Mouse (Mus musculus) mesoderm, embryonic 11.5 days (tissue): ENCODE measurements around the gene Hs2st1.
A peak's percentile ranks its signal among the peaks of the same experiment; 100 is the strongest.

Experiments used
- DNase-seq: peaks from one replicate; pipeline ENCODE4 v3.0.0-alpha.2; 2012; ENCODE audit warnings: low read depth, low spot score

The Hs2st1 gene

DNA sequence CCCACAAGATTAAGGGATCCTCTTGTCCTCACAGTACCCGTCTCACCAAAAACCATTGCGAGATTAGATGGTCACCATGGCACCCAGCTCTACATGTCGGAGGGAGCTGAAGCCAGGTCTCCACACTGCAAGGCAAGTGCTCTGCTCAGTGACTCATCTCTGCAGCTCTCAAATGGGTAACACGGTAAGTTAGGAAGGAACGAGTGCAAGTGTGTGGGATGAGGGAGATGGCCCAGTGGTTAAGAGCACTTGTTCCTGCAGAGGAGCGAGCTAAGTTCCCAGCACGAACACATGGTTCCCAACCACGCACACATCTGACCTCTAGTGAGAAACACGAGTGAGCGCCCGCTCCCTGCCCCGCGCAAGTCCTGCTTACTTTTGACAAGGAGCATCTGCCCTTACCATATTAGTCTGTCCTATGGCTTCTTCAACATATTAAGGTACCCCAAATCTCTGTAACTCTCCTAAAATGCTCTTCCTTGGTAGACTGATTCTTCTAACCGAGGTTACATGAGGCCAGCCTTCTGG lies 132.0 kb downstream of the Hs2st1 start:
- DNase-seq = no peak

DNA sequence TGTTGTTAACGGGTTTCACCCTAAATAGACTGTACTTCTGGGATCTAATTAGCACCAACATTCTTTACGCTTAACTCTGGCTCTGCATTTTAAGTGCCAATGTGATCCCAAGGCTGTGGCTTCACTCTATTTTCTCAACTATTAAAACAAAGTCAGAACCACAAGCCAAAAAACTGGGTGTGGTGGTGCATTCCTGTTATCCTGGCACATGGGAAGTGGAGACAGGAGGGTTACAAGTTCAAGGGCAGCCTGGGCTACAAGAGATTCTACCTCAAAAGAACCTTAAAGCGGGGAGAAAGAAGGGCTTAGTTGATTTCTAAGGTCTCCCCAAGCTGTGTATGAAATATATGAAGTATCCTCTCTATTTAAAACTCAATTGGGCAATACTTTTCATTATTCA lies 133.9 kb downstream of the Hs2st1 start:
- DNase-seq = no peak

DNA sequence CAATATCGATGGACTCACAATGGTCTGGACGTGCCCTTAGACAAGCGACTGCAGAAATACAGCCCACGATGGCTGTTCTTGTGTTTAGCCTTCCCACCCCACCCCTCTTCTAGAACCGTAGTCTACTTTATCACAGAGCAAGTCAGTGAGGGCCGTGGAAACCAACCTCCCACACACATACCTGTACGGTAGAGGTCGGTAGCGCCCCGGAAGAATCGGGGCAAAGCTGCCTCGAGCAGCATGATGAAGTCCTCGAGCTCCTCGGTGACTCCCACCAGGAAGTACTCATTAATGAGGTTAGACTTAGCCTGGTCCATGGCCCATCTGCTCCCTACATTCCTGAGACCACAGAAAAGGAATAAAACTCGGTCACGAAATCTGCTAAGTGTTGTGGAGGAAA lies 134.7 kb downstream of the Hs2st1 start:
- DNase-seq = no peak

DNA sequence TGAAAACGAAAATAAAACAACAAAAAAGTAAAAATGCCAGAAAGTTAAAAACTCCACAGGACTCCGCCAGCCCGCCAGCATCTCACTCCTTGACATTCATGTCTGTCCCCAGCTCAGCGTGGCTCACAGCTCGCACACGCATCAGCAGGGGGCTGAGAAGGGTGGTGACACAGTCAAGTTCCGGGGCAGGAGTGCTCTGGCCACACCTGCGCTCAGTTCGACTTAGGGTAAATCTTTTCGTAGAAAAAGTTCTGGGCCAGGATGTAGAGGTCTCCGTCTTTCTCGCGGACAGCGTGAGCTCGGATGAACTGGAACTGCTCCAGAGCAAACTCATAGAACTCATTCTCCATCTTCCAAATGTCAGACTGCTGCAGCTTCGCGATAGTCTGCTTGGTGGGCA lies 135.7 kb downstream of the Hs2st1 start:
- no peak for DNase-seq

DNA sequence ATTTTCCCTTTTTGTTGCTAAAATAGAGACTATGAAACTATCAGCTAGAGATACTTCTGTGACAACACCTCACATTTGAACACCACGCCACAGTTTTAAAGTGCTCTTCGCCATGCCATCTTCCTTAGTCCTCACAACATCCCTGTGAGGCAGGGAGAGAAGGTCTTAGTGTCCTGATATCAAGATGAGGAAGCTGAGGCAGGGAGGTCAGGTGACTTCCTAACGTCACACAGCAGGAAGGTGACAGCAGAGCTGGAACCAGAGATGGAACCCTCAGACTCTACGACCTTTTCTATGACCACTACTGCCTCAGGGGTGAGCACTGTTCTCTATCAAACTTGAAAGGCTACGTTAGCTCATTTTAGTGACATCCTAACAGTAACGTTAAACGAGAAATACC lies 136.9 kb downstream of the Hs2st1 start:
- no peak for DNase-seq

DNA sequence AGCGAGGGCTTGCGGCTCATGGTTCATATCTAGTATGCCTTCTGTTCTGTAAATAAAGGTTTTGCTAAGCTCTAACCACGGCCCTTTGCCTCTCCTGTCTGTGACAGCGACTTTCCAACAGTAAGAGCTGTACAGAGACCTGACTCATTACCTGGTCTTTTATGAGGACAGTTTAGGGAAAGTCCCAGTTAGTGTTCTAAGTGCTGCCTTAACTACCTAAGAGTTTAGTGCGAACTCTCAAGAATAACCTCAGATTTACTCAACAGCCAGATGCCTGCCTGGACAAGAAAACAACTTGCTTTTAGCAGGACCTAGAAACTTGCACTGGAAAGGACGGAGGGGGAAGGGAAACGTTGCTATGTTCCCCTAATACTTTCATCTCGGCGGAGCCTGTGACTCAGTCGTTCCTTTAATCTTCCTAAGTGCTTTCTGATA lies 137.8 kb downstream of the Hs2st1 start:
- DNase-seq = no peak

DNA sequence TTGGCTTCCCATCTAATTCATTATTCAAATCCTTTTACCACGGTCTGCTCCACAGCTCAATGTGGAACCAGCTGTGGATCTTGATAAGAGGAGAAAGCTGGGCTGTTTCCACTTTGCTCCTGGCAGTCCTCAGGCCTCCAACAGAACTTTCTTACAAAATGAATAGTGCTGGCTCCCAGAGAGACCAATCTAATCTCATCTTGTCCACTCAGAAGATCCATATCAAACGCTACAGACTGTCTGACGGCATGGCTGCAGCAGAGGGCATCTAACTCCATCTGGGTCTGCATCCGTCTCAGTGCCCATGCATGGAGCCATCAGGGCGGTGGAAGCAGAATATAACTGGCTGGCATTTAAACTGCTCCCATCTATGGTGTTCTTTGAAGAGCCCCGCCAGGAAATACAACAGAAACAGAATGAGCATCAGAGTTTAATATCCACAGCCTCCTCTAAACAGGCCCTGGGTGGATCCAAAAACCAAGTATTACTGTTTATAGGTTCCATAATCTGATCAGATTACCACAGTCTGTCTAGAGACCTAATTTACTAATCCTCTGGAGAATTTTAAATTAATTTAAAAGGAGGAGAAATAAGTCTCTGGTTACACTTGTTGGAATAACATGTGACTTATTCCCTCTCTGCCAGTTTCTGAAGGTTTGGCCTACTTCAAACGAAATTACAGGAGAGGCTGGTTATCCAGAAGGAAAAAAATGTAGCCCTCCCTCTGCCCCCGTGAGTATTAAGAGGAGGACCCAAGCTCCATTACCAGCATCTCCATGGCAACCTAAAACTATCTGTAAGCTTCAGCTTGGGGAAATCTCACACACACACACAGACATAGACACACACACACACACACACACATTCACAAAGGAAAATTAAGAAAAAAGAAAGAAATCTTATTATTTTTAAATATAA lies 141.2 kb downstream of the Hs2st1 start:
- DNase-seq = no peak

DNA sequence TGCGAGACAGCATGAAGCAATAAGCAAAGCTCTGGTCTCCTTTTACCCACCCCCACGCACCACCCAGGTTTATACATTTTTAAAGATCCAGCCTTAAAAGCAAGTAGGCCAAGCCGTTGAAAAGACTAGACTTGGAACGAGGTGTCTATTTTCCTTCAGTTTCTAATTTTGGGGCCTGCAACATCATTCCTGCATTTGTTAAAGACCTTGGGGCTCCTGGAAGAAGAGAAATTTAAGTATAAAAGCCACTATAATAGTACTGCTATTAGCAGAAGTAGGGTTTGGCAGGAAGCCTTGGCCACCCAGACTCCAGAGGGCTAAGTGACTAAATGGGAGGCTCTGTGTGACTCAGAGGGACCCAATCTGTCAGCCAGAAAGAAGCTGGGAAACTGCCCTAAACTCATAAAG lies 144.9 kb downstream of the Hs2st1 start:
- DNase-seq = no peak

DNA sequence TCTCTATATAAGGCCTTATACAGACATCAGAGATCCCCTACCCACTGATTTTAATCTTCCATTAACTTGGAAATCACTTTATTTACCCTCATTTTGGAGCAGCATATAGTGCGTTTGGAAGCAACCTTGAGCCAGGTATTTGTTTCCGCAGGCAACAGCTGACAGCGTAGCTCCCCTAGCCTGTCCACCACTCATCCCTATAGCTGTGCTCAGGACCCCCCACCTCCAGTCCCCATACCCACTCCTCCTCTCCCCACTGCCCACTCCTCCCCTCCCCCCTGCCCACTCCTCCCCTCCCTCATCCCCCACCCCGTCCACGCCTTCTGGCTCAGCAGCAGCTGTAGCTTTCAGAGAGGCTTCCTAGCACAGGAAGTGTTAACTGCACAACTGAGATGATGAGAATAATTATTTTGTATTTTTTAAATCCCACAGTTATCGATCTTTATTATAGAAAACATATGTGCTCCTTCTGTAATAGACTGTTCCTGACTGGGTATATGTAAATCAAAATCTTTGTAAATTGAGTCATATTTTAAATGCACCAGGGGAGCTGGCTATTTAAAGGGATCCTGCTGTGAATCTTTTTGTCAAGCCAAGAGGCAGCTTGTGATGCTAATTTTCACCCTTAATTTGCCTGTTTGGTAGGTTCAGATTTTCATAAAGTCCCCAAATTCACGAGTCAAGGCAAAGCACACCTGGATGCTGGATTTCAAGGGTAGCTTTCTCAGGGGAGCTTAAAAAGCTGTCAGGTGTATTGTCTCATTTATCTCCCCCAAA lies 148.4 kb downstream of the Hs2st1 start:
- DNase-seq = no peak

DNA sequence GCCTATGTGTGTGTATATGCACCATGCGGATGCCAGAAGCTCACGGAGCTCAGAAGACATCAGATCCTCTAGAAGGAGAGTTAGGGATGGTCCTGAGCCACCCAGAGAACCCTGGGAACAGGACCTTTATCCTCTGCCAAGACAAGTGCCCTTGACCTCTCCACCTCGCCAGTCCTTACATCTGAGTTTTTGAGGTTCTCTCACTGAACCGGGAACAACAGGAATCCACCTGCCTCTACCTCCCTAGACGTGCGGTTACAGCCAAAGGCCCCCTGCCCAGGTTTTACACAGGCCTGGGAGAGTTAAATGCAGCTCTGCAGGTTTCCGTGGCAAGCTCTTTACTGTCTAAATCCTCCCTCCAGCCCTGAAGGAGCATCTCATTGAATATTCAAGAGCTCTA lies 156.2 kb downstream of the Hs2st1 start:
- DNase-seq = no peak

DNA sequence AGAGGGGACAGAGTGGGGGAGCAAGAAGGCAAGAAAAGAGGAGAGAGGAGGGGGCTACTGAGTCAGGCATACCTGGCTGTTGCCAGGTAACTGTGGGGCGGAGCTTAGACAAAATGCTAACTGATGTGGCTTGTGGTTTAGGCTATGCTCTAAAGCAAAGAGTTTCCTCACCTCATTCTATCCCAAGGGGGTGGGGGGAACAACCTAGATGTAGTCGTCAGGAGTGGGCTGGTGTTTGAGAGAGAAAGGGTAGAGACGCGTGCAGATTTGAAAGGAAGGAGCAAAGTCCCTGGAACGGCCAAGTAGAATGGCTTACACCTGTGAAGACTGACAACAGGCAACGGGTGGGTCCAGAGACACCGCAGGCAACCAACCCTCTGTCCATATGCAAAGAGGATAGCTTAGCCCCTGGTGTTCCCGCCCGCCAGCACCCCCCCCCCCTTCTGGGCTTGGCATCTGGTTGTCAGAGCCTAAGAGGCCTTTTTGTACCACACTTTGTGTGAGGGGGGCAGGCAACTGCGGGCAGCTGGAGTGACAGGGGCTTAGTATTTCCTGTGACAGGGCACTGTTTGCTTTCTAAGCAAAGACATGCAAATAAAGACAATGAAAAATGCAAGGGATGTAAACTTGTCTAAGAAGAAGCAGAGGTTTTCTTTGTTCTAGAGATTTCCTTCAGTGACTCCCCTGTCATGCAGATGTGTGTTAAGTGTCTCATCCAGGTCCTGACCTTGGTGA lies 157.3 kb downstream of the Hs2st1 start:
- DNase-seq = no peak

DNA sequence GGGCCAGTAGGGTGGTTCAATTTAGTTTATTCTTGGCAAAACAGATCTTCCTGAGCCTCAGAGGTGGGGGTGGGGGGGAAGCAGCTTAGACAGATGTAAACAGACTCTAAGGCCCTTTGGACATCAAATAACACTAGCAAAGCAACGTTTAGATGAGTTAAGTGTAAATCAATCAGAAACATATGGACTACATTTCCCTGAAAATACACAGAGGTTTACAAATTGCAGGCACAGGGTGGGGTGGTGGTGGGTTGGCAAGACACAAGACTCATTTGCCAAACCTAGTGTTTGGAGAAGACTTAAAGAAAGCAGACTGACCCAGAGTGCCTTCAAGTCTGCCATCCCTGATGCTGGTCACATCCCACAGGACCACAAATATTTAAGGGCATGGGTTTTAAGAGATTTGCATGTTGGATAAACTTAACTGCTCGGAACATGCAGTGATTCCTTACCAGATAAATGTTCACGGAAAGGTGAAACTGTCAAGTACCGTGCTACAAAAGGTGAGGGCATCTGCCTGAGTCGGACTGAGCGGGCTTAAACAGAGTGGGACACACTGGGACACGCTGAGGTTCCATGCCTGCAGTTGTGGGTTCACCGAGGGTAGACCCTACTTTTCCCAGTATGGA lies 158.2 kb downstream of the Hs2st1 start:
- DNase-seq = no peak

DNA sequence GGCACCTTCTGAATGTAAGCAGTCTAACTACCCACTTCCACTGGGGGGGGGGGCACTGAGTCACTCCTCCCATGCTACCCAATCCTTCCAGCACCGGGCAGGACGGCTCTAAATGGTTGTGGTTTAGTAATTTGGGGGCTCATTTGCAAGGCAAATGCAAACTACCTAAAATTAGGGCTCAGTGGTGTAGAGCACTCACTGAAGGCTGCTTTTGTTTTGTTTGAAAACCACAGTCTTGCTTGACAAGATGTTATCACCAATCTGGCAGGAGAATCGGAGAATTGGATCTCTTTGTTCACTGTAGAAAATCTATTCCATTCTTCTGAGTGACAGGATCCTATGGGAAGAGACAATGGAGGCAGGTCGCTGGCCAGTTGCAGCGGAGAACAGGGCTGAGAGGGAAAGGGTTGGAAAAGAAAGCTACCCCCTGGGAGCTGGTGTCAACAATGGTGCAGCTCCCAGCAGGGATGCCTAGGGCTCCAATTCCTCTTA lies 158.9 kb downstream of the Hs2st1 start:
- no peak for DNase-seq

DNA sequence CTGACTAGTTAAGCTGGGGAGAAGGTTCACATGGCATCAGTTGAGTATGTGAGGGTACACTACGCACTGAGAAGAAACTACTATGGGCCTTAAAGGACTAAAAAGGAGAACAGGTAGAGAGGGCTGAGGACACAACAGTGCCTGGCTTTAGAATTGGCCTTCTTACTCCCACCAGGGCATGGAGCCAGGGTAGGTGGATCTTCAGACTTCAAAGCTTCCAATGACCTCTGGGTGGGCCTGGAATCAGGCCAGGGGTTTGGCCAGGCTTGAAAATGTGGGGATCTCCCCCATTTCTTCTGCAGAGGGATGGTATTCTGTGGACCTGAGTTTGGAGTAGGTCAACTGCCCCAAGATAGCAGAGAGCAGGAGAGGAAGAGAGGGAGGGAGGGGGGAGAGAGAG lies 161.0 kb downstream of the Hs2st1 start:
- DNase-seq = no peak

DNA sequence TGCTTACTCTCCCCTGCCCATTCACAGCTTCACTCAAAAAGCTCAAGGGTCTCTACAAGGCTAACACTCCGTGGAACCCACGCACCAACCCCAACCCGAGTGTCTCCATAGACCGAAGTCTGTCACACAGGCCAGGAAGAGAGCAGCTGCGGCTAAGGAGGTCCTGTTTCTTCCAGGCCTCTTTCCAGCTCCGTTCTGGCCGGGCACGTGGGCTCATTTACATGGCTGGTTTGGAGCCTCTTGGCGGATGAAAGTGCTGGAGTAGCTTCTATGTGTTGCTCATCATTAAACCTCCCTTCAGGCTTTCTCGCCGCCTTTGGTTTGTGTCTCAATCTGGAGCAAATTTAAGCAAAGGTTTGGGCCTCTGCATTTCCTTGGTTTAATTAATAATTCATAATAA lies 164.7 kb downstream of the Hs2st1 start:
- DNase-seq = no peak

DNA sequence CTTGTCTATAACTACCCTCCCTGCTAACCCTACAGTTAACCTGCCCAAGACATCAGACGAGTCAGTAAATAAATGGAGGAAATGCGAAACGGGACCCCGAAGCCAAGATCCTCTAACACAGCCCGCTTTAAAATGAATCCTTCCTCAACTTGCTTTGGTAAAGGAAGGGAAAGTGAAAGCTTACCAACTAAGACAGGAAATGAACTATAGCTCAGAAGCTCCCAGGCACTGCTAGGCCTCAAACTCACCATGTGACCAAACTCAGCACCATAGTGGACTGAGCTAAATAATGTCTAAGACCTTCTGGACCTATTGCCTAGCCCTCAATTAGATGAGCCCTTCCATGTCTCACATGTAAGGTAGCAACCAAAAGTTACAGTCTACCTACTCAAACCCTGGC lies 168.7 kb downstream of the Hs2st1 start:
- no peak for DNase-seq

DNA sequence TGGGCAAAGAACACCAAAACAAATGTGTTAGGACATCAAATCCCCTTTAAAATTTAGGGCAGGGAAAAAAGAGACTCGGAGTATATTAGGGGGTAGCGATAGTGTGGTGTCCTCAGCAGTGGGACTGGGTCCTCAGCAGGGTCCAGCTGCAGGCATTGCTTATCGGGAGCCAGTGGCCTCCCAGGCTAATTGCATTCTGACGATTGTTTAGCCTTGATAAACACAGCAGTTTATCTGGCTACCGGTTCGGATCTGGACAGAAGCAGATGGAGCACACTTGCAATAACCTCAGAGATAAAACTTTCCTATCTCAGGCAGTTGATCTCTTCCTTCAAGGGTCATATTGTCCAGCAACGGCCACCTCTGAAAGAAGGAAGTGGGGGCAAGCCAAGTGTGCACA lies 169.1 kb downstream of the Hs2st1 start:
- DNase-seq = no peak

DNA sequence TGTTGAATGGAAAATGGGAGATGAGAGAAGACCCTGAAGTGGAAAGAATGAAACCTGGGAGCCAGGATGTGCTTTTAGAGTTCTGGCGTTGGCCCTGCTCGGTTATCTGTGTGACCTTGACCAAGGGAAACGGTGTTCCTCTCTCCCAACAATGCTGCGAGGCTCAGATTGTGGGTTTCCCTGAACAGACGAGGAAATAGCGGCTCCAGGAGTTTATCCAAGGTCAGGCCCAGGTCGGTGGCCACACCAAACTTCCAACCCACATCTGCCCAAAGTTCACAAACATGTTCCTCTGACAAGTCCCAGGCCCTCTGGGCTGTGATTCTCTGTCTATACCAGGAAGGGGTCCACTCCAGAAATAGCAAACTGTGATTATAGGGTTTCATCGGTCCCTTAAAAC lies 169.6 kb downstream of the Hs2st1 start:
- DNase-seq = no peak

DNA sequence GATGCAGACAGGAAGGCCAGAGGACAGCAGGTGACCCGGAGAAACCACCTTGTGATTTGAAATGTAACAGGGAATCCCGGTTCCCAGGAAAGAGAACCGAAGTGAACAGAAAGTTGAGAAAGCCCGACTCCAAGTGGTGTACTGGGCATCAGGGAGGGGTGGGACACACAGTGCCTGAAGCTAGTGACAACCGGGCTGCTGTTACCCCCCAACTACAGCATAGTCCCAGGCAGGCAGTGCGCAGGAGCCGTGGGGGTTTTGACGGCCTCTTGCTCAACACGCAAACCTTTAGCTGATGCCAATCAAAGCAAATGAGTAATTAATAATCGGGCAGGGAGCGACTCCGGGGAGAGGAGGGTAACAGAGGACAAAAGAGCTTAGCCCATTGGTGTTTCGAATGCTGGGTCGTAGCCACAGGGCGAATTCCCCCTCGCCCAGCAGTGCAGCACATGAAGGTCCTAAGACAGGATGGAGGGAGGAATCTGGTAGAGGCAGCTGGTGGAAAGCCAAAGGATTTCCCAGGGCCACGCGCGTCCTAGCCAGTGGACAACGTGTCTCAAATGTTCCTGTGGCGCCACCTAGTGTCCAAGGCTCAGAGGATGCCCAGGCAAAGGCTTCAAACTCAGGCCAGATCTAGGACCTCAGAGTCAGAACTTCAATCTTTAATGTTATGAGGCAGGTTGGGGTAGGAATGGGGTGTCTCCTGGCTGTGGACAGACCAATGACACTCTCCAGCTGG lies 170.5 kb downstream of the Hs2st1 start:
- DNase-seq = peak; percentile 87

DNA sequence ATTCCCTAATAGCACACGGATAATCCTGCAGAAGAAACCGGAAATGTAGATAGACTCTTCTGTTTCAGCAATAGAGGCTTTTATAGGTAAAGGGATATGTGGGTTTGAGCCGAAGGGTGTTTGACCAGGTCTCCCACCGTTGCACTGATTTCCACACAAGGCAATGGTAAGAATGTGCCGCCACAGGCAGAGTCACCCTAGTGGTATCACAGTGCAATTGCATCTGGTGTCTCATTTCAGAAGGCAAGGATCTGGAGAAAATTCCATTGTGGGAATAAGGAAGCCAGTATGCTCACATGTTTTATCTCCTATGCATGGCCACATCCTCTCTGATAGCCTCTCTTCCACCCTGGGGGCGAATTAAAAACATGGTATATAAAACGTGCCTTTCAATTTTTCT lies 171.8 kb downstream of the Hs2st1 start:
- DNase-seq = no peak

DNA sequence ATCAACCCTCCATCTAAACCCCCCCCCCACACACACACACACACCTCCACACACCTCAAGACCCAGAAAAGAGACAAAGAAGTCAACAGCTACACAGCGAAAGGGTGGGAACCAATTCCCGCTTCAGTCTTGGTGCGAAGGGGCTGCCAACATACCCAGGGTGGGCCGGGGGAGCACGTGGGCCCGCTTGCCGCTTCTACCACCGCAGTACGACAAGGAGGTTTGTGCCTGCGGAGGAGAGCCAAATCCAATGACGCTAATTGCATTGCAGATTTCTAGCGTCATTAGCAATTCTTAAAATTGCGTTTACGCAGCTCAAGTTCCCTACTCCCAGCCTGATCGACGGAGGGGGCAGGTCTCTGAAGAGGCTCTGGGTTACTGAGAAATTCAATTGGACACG lies 173.5 kb downstream of the Hs2st1 start:
- no peak for DNase-seq
